Mouse (Mus musculus) testis, postnatal 10 days (tissue): ENCODE results near the gene Ppp2r2c.
A peak's percentile ranks its signal among the peaks of the same experiment; 100 is the strongest.

Experiments
- DNase-seq: peaks from one replicate; pipeline ENCODE4 v3.0.0; 2021; ENCODE audit warnings: low spot score

The Ppp2r2c gene

DNA sequence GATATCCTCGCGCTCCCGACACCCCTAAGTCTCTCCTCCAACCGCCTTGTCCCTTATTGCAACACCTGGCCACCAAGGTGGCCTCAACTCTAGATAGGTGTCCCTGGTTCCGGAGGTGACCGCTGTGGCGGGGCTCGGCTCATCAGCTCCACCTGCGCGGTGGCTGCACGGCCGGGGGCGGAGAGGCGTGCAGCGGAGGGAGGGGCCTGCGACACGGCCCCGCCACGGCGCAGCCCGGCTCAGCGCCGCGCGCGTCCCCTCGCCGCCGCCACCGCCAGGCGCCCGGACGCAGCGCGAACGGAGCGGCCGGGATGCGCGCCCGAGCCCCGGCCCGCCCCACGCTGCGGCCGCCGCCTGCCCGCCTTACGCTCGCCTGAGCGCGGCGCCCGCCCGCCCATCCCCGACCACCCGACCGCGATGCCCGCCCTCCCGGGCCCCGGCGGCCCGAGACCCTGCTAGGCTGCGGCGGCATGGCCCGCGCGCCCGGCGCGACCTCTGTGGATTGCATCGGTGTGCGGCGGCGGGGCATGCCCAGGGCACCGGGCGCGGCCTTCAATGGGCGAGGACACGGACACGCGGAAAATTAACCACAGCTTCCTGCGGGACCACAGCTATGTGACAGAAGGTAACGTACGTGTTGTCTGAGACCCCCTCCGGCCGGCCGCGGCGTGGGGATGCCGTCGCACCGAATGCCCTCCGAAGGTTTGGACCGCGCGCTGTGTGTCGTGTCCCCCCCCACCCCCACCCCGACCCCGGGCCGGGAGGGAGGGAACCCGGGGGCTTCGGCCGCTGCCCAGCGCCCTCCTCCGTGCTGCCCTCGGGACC, at the start of gene Ppp2r2c:
Ppp2r2c (plus strand) TSS at position 248 of the 825 bp plus-strand sequence.
- no peak for DNase-seq

DNA sequence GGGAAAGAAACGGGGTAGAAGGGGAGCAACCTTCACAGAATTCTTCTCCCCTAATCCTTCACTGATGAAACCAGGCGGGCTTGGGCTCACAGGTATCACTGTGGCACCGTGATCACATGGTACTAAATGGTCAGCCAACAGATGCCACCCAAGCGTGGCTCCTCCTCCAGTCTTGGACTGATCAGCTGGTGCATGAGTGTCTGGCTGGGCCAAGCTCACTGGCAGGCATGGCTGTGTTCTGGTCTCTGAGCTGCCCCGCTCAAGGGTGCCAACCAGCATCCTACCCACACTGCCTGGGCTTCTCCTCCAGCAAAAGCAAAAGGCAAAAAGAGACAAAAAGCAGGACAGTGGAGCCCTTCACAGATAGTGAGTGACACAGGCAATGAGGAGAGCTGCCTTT, 48.6 kb upstream of the Ppp2r2c start:
- DNase-seq = no peak

DNA sequence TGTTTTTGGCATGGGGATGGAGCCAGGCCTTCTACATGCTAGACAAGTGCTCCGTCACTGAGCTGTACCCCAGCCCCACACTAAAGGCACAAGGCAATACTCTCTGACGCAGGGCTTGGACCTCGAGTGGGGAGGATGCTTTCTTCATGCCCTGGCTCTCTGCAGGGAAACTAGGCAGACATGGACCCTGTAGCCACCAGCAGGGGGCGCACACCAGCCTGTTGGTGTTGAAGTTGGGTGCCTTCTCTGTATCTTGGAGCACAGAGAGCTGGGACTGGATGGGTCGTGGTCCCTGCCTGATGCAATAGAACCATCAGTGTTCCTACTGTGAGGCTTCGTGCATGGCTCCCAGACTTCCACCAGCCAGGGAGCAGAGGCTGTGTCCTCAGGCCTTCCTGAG, 48.2 kb upstream of the Ppp2r2c start:
- peak; percentile 78 for DNase-seq

DNA sequence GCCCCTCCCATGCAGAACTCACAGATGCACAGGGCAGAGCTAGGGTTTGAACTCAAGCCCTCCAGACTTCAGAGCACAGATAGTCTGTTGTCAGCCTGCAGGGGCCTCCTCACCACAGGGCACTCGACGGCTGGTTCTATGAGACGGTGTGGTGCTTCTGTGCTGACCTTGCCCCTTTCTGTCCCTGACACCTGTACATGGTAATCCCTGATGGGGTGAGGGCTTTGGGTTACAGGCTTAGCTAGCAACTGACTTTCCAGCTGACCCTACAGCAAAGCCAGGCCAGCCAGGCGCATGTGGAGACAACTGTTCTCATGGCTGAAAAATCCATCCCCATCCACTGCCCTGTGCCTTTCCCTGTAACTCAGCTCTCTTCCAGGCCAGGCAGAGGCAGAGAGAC, 45.4 kb upstream of the Ppp2r2c start:
- DNase-seq = no peak

DNA sequence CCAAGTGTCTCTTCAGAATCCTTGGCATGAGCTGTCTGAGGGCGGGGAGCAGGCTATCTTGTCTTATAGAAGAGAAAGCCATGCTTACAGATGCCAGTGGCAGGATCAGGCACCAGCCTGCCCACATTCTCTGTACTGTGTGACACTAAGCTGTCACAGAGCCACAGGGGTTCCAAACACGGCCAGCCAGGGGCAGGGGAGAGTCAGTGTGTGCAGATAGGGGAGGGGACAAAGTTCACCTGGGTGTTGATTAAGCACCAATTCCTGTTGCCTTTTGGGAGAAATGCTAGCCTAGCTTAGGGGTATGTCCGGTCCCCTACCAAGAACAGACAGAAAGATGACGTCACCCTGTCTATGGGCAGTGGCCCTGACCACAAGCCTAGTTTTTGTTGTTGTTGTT, 39.2 kb upstream of the Ppp2r2c start:
- no peak for DNase-seq

DNA sequence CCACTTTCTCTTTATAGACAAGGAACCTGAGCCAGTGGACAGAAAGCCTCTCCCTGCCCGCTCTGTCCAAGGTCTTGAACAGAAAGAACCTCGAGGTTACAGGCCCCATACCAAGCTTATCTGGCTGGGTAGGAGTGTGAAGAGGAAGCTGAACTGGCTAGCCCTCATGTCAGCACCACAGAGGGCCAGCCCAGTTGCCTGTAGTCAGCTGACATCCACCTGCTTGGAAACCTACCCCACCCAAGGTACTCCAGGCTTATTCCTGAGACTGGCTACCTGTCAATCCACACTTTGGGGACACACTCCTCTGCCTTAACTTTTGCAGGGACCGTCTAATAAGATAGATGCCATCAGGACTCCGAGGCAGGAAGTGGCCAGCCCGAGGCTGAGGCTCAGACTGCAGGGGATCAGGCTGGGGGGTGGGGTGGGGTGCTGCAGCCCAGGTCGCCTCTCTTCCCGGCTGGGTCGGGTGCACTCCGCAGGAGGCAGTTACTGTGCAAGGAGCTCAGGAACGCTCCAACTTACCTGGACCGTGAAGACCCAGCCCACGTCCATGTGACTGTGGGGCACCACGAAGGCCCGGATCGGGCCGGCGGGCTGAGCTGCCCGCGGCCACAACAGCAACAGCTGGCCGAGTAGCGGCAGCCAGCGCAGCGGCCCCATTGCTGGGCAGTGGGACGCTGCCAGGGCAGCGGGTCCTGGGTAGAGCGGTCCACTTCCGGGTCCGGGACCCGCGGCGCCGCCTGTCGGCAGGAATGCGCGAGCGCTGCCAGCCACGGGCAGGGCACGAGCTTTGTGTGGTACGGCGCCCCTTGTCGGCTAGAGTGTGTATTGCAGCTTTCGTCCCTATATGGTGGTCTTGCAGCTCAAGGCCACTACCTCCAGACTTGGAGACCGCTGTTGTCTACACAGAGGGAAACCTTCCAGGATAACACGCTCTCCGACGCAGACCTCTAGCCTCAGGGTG, 38.1 kb upstream of the Ppp2r2c start, which contains the start of gene Man2b2:
Man2b2 (minus strand) TSS at position 741 of the 967 bp plus-strand sequence.
- DNase-seq = peak; percentile 97

DNA sequence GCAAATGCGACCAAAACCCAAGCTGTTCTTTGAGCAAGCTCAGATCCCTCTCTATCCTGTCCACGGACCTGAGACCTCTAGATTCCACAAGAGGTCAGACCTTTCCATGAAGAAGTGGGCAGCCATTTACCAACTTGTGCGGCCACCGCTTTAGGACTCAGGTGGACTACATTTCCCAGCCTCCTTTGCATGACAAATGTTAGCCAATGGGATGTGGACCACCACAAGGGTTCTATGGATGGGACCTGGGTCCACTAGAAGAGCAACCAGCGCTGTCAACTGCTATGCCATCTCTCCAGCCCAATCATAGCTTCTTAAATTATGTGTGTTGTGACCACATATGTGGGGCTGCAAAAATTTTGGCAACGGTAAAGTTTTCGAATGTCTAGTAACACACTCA, 37.0 kb upstream of the Ppp2r2c start:
- DNase-seq = no peak

DNA sequence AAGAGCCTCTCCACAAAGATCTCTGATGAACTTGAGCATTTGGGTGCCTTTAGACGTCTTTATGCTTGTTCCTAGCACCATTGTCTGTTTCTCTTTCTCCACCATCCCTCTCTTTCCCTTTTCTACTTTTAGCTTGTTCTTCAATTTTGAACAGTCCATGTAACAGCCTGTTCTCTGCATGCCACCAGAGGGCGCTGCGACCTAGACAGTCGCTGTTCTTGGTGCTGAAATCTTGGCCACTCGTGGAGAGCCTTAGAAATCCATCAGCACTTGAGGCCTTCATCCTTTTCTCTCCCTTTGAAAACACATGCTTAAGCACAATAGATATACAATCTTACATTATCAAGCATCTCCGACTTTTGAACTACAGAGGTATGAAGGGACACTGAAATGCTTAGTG, 32.4 kb upstream of the Ppp2r2c start:
- peak; percentile 89 for DNase-seq

DNA sequence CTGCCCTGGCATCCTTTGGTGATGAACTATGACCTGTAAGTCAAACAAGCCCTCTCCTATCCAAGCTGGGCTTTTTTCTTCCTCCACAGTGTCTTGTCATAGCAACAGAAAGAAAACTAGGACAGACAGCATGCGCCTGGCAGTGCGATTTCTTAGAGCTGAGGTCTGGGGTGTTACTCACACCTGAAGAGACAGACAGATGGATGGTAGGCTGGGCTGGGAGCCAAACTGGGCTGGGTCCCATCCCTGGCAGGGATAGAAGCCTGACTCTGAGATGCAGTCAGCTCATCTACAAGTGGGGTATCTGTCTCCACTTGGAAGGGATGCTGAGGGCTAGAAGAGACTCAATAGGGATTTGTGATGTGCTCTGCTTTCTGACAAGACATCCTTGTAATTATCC, 29.3 kb upstream of the Ppp2r2c start:
- no peak for DNase-seq

DNA sequence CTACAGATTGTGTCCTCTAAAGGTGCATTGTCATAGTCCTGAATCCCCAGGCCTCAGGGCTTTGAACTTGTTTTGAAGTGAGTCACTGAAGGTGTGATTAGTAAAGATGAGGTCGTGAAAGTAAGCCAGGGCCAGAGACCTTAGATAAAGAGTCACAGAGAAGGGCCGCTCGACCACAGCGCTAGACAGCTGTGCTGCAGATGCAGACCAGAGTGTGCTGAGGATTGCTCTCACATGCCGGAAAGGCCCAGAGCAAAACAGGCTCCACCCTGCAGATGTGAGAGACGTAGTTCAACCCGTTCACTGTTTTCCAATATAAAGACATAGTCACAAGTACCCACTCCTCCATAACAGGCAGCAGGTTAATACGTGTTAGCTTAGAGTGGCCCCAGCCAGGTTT, 28.7 kb upstream of the Ppp2r2c start:
- DNase-seq = no peak

DNA sequence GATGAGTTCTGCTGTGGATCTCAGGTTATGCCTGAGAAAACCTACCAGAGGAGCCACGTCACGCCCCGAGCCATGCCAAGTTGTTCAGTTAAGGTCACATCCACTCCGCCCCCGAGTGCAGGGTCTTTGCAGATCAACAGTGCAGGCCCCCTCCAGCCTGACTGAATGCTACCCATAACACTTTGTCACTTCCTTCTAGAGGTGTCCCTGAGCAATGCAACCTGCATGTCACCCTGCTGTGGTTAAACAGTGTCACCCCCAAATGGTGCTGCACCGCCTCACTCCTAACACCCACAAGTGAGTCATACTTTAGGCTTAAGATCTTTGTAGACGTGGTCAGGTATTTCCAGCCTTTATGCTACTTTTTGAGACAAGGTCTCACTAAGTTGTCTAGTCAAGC, 28.2 kb upstream of the Ppp2r2c start:
- DNase-seq = no peak

DNA sequence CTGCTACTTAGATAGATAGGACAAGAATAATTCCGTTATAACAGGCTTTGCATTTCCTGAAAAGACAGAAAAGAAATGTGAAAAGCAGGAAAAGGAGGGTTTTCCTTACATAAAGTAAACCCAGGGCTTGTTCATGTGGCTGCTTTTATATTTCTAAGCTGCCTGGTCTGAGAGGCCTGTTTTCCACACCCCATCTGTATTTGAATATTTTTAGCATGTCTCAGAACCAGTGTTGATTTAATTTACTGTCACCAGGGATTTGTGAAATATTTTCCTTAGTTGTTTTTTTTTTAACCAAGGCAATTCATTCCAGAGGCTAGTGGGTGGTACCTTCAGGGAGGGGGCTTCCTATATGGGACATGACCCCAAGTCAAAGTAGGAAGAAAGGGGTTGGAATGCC, 26.6 kb upstream of the Ppp2r2c start:
- no peak for DNase-seq

DNA sequence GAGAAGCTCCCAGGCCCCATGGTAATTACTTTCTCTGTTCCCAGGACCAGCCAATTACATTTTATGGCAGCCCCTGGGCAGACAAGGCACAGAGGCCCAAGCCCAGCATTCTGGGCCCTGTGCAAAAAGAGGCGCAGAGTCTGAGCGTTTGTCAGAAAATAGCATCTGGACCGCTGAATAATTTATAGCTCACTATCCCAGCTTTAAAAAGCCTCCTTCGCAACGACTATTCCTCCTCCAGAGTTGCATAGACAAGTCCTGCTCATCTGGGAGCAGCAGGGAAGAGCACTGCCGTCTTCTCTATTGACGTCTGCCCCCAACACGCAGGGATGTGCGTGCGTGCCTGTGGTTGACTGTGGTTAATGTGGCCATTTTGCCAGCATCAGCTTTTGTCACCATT, 23.8 kb upstream of the Ppp2r2c start:
- DNase-seq = no peak

DNA sequence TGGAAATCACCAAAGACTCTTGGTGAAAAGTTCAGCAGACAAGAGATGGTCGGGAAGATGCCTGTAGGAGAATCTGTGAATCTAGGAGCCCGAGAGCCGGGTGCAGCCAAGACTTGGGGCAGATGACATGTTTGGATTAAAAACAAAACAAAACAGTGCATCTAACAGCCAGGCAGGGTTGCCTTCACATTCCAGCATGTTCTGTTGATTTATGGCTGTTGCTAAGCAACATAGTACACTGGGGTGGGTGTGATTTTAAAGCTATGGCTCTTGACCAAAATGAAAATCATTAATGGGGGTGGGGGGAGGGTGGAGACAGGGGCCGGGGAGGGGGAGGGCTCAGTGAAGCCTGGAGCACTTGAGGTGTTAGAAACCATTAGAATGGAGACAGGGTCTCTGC, 16.7 kb upstream of the Ppp2r2c start:
- no peak for DNase-seq

DNA sequence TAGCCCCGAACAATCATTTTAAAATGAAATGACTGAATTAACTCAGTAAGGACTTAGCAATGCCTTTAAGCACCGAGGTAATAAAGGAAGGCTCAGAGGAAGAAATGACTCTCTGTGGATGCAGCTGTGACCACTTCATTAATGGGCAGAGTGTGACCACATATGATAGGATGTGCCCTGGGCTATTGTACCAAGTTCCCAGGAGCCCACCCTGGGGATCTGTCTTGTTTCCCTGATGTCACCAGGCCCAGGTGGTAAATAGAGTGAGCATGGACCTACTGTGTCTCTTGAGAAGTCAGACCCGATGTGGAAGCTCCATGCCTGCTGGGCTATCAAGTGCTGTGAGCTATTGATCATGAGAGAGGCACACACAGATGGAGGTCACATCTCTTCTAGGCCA, 13.1 kb upstream of the Ppp2r2c start:
- no peak for DNase-seq

DNA sequence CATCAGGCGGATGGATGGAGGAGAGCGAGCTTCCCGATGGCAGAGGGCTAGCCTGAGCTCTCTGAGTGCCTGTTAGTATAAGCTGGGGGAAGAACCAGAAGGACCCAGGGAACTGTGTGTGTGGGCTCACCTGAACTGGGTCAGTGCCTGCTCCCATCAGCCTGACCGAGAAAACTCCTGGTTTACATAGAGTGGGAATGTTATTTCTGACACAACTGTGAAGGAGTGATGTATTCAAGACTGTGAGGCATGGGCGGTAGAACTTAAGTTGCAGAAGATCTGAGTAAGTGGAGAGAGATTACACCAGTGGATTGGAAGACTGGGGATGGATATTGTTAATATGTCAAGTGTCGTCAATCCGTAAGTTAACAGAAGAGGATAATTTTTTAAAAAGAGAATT, 11.8 kb upstream of the Ppp2r2c start:
- DNase-seq = no peak

DNA sequence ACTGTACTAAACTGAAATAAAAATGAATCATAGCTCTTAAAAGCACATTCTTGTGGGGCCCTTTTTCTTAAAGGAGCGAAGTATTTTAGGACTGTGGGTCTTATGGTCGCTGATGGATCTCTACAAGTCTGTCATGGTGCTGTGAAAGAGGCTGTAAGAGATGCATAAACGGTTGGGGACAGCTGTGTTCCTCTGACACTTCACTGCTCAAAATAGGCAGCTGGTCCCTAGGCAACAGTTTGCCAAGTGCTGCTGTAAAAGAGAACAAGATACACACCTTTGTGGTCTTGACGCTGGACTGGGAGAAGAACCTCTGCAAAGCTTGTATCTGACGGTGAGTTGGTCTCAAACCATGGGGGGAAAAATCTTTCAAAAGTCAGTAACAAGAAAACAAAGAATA, 10.8 kb upstream of the Ppp2r2c start:
- DNase-seq = no peak

DNA sequence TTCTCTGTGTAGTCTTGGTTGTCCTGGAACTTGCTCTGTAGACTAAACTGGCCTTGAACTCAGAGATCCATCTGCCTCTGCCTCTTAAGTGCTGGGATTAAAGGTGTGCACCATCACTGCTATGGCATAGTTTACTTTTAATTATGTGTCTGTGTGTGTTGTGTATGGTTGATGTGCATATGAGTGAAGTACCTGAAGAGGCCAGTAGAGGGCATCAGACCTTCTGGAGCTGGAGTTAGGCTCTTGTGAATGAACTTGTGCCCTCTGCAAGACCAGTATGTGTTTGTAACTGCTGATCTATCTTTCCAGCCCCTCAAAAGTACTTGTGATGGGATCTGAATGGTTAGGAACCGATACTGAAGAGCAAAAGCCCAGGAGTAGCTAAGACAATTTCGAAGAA, 7.2 kb upstream of the Ppp2r2c start:
- DNase-seq = no peak

DNA sequence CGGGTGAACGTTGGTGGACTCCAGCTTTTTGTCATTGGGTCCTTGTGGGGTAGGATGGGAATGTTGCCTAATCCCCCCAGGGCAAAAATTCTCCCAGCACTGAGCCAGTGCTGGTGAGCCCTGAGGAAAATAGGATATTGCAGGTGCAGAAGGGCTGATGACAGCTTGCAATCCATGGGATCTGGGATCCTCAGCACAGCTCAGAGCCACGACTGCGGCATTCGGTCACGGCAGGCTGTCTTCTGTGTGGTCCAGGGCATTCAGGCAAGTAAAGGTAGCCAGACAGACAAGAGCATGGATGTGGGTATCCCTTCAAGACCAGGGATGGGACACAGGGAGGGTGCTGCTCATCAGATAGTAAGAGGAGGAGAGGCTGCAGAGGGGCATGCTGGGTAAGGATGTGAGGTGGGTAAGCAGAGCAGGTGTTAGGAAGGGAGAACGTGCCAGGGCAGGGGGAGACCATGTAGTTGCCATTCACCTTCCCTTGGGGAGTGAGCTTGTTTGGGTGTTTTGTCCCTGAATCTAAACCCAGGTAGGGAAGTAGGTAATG, 1.5 kb upstream of the Ppp2r2c start:
- DNase-seq = no peak

DNA sequence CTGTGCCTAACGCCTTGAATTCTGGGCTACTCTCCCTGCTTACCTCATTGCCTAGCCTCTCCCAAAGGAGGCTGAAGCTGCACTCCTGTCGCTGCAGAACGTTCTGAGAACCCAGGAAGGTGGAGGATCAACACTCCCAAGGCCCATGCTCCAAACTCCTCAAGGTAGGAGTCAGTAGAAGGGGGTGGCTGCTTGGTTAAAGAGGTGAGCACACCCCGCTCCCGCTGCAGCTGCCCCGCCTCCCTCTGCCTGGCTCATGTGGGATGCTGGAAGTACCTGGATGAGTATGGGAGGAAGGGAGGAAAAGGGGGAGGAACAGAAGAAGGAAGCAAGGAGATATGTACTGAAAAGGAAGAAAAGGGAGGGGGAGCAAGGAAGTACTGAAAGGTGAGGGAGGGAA, 752 bp upstream of the Ppp2r2c start:
- DNase-seq = no peak

DNA sequence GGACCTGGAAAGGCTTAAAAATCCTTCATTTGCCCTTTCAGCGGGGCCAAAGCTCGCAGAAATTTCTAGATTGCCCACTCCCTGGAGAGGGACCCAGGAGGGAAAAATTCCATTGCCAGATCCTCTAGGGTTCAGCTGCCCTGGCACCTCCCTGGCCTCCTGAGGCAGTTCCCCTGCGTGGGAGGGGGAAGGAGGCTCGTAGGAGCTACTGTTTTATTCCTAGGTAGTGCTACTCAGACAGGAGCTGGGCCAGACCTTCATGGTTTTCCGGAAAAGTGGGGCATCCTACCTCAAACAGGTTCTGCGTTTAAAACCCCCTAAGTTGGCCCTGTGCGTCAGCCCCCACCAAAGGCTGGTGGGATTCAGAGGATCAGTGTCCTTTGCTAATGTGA, 869 bp downstream of the Ppp2r2c start:
- no peak for DNase-seq

DNA sequence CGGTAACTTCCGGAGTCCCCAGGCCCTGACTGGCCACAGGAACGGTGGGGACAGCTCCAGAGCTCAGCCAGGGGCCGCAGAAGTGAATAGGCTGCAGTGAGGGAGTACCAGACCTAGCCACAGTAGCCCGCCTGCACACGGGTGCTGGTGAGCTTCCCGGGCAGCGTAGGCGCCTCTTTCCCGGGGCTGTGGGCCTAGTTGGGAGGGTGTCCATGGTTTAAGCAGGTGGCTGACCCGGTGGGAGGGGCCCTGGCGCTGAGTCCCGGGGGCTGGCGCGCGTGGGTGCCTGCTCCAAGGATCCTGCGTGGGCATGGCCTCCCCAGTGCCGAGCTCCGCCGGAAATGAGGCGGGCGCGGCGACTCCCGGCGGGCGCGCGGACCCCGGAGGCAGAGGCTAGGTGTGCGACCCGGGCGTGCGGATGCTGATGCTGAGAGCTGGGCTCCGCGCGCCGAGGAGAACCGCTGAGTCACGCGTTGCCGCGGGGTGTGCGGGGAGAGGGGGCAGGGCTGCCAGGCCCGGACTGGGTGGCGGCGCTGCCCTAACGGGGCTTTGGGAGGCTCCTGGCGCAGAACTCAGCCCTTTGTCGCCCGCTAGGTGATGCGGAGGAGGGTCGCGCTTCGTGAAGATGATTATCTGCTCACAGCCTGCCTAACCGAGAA, 1.4 kb downstream of the Ppp2r2c start:
- no peak for DNase-seq
